ENCODE assay signal across 12 mouse cellular contexts in the genomic region with DNA sequence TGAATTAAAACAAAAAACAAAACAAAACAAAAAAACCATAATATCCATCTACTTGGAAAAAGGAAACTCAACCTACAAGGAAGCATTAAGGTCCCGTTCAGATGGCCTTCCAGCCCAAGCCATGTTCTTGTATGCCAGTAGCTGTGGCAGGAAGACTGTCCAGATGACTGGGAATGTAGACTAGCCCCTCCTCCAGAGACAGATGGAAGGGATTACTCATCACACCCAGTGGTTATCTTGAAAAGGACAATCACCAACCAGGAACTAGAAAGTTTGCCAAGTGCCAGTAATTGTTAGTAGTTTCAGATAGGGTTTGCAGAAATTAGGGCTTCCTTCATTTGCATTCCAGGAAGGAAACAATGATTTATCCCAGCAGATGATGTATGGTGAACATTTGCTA. TPM values are rescaled to one million over a fixed set of nuclear protein-coding genes. Genes with fewer than 3 reads are reported as not detected.
DNase-seq lines count a peak whose midpoint lies in the region; ATAC-seq and TF ChIP-seq lines count a peak whose summit lies in the region.
"Had no signal": no experiment of that assay in that cellular context is flagged by ENCODE, and none has a peak within 500 bp of the region (broad histone marks: within the 10 kb centered on the region; RNA-seq: fewer than 3 reads in every experiment).

No protein-coding gene starts in this region.

- TF ChIP-seq POLR2A in kidney, adult 2 months (IDR thresholded peaks at IDR 0.05; ENCODE audit: low read depth, low read length): no peak

- H3K27me3 ChIP-seq in kidney, adult 2 months (replicated peaks; ENCODE audit: control insufficient read depth, insufficient read depth, low read length): no peaks in the 10 kb centered on the region
- H3K27me3 ChIP-seq in kidney, embryonic 16.5 days (ENCODE audit: insufficient read depth, low read length): no peaks in the 10 kb centered on the region
- H3K27me3 ChIP-seq in lung, postnatal 0 days (replicated peaks; ENCODE audit: insufficient read depth, low read length): no peaks in the 10 kb centered on the region
- H3K27me3 ChIP-seq: liver, embryonic 12.5 days had no signal

- H3K36me3 ChIP-seq in kidney, adult 2 months (ENCODE audit: control insufficient read depth, insufficient read depth, low read length): no peaks in the 10 kb centered on the region
- no peaks in the 10 kb centered on the region for H3K36me3 ChIP-seq in kidney, embryonic 16.5 days (ENCODE audit: insufficient read depth, low read length)
- no peaks in the 10 kb centered on the region for H3K36me3 ChIP-seq in lung, postnatal 0 days (ENCODE audit: insufficient read depth, low read length)
- H3K36me3 ChIP-seq: G1E; liver, embryonic 12.5 days had no signal

- WGBS in kidney, adult 2 months: 60% methylated on average over 1 of the region's 1 CpGs
- WGBS in kidney, embryonic 16.5 days: 55% methylated on average over 1 of the region's 1 CpGs
- 32% methylated on average over 1 of the region's 1 CpGs for WGBS in lung, postnatal 0 days

- H3K4me1 ChIP-seq in kidney, adult 2 months (ENCODE audit: control insufficient read depth, insufficient read depth, low read length): no peaks in the 10 kb centered on the region
- peaks cover 7% of the 10 kb centered on the region; the same call in 1 of the 2 replicates for H3K4me1 ChIP-seq in kidney, embryonic 16.5 days (ENCODE audit: insufficient read depth, low read length)
- no peaks in the 10 kb centered on the region for H3K4me1 ChIP-seq in lung, postnatal 0 days (ENCODE audit: insufficient read depth, low read depth, low read length)
- H3K4me1 ChIP-seq: liver, embryonic 12.5 days had no signal

- H3K4me3 ChIP-seq in kidney, adult 2 months (ENCODE audit: insufficient read depth, low read depth, low read length): no peak overlapping the region
- H3K4me3 ChIP-seq in kidney, embryonic 16.5 days (ENCODE audit: low read length): no peak overlapping the region
- no peak overlapping the region for H3K4me3 ChIP-seq in lung, postnatal 0 days (ENCODE audit: low read depth, low read length)
- H3K4me3 ChIP-seq: liver, embryonic 12.5 days had no signal

- TF ChIP-seq CTCF in kidney, adult 2 months (conservative IDR thresholded peaks at IDR 0.05; ENCODE audit: insufficient read depth, insufficient read length, low read depth, low read length): no peak
- TF ChIP-seq CTCF in lung, postnatal 0 days (IDR thresholded peaks at IDR 0.05): no peak

- peak; percentile 35; the same call in 1 of the 2 replicates for TF ChIP-seq EP300 in lung, postnatal 0 days (IDR thresholded peaks at IDR 0.05)

- H3K4me2 ChIP-seq in kidney, embryonic 16.5 days (replicated peaks; ENCODE audit: low read depth, low read length): no peak overlapping the region
- H3K4me2 ChIP-seq in lung, postnatal 0 days (replicated peaks; ENCODE audit: low read depth, low read length): no peak overlapping the region
- H3K4me2 ChIP-seq: liver, embryonic 12.5 days had no signal

- no peak; the same call in 1 of the 2 replicates for ATAC-seq in kidney, embryonic 16.5 days (ENCODE audit: low FRiP score, low TSS enrichment)
- ATAC-seq in lung, postnatal 0 days: peak; percentile 79
- ATAC-seq: inflammation-experienced regulatory T-cells, adult 6 months; liver, embryonic 12.5 days had no signal

- no peak overlapping the region for H3K27ac ChIP-seq in kidney, adult 2 months (ENCODE audit: insufficient read depth, low read depth, low read length)
- H3K27ac ChIP-seq in kidney, embryonic 16.5 days (ENCODE audit: low read length): no peak overlapping the region
- no peak overlapping the region for H3K27ac ChIP-seq in lung, postnatal 0 days (ENCODE audit: low read length)
- H3K27ac ChIP-seq: liver, embryonic 12.5 days had no signal

- H3K9ac ChIP-seq in kidney, embryonic 16.5 days (replicated peaks; ENCODE audit: low read length): no peak overlapping the region
- H3K9ac ChIP-seq in lung, postnatal 0 days (replicated peaks; ENCODE audit: low read depth): no peak overlapping the region
- H3K9ac ChIP-seq: liver, embryonic 12.5 days had no signal

- no peaks in the 10 kb centered on the region for H3K9me3 ChIP-seq in kidney, embryonic 16.5 days (ENCODE audit: low read length)
- H3K9me3 ChIP-seq in lung, postnatal 0 days (ENCODE audit: low read length): no peaks in the 10 kb centered on the region
- H3K9me3 ChIP-seq: G1E; liver, embryonic 12.5 days had no signal

- DNase-seq in kidney, adult 2 months: peak; percentile 12
- DNase-seq in Muller cell, postnatal 12 days (ENCODE audit: inconsistent ontology term): peak; percentile 93
- DNase-seq in adrenal gland, postnatal 36 days: peak; percentile 39 to 44
- DNase-seq in lung, postnatal 0 days (ENCODE audit: low spot score): peak; percentile 54
- DNase-seq in ovary, postnatal 14 days (ENCODE audit: low spot score): no peak
- no peak for DNase-seq in right cerebral cortex, postnatal 10 days (ENCODE audit: low spot score in 2 of 2)

RNA-seq across cellular contexts. Expression of a gene that starts 33.1 kb away (rescaled TPM):
- 1.5 and 2.2 TPM in 2 replicates for polyA plus RNA-seq in kidney, adult 2 months (2012; rRNA removed)
- polyA plus RNA-seq in kidney, embryonic 16.5 days (2015; fragmentation: Nextera tagmentation; extraction: Ambion mirVana): 0.90 and 1.1 TPM in 2 replicates
- under 1 TPM; 0.07 to 0.10 TPM for total RNA-seq in adrenal gland, postnatal 36 days (2021)
- polyA plus RNA-seq in lung, postnatal 0 days (2015; fragmentation: Nextera tagmentation; extraction: Ambion mirVana): 0.16 and 0.19 TPM in 2 replicates
- total RNA-seq: granulocyte monocyte progenitor cell, adult 5-6 weeks had no signal
- polyA plus RNA-seq: G1E; liver, embryonic 12.5 days; spleen, adult 2 months had no signal

Comparison
In these comparisons a context has a peak if more than half of its experiments do, and no peak if none do; other contexts are left out.
1. DNase-seq: peak in kidney, adult 2 months (single experiment), Muller cell, postnatal 12 days (single experiment), adrenal gland, postnatal 36 days (2 of 2) and lung, postnatal 0 days (single experiment); none in ovary, postnatal 14 days (single experiment) and right cerebral cortex, postnatal 10 days (0 of 2).